Mouse (Mus musculus) forebrain, embryonic 11.5 days (tissue): ENCODE results near the gene Ppm1n. TPM values are rescaled to one million over a fixed set of nuclear protein-coding genes. Genes with fewer than 3 reads are reported as not detected.
A peak's percentile ranks its signal among the peaks of the same experiment; 100 is the strongest.

ENCODE experiments used
- ATAC-seq: fragments of 200-750 bp; cut with Nextera tagmentation; replicated peaks from 2 replicates; pipeline ENCODE4 v1.8.0; 2017; ENCODE audit warnings: moderate TSS enrichment; ENCODE audit not compliant: low FRiP score
- DNase-seq: peaks from one replicate; pipeline ENCODE4 v3.0.0-alpha.2; 2017; ENCODE audit warnings: low spot score
- H3K27ac ChIP-seq: fragments of 300-500 bp; sonication (generic); 2 replicates; pipeline ENCODE4 v1.5.1; 2014; ENCODE audit warnings: low read depth, low read length
- H3K27me3 ChIP-seq: fragments of 300-500 bp; sonication (generic); 2 replicates; pipeline ENCODE4 v1.6.1; 2014; ENCODE audit warnings: mild to moderate bottlenecking, low read length, mixed read lengths; ENCODE audit not compliant: control insufficient read depth, insufficient read depth
- H3K36me3 ChIP-seq: fragments of 300-500 bp; sonication (generic); 2 replicates; pipeline ENCODE4 v1.6.1; 2014; ENCODE audit warnings: mild to moderate bottlenecking, low read length, moderate library complexity, mixed read lengths; ENCODE audit not compliant: control insufficient read depth, insufficient read depth
- H3K4me1 ChIP-seq: fragments of 300-500 bp; sonication (generic); replicated peaks from 2 replicates; pipeline ENCODE4 v1.6.1; 2014; ENCODE audit warnings: low read length, mixed read lengths; ENCODE audit not compliant: control insufficient read depth, insufficient read depth
- H3K4me2 ChIP-seq: fragments of 300-500 bp; sonication (generic); 2 replicates; pipeline ENCODE4 v1.6.1; 2014; ENCODE audit warnings: low read depth, mild to moderate bottlenecking, low read length, moderate library complexity, mixed read lengths; ENCODE audit not compliant: severe bottlenecking
- H3K4me3 ChIP-seq: fragments of 300-500 bp; sonication (generic); 2 replicates; pipeline ENCODE4 v1.5.1; 2014; ENCODE audit warnings: low read depth, low read length
- H3K9ac ChIP-seq: fragments of 300-500 bp; sonication (generic); 2 replicates; pipeline ENCODE4 v1.6.1; 2014; ENCODE audit warnings: low read length
- H3K9me3 ChIP-seq: fragments of 300-500 bp; sonication (generic); 2 replicates; pipeline ENCODE4 v1.6.1; 2016; ENCODE audit warnings: low read length, mixed read lengths; ENCODE audit not compliant: control insufficient read depth
- WGBS: fragments of 180-500 bp; shearing (Covaris S2); extraction: QIAGEN DNeasy Blood & Tissue Kit; methylation state at CpG from one replicate; pipeline ENCODE4 v1.1.7; 2014; 5-methylcytosine and 5-hydroxymethylcytosine counted together
- polyA plus RNA-seq: library from polyadenylated mRNA; unstranded; fragments of >200 nt; fragmentation: Nextera tagmentation; extraction: Ambion mirVana; gene quantifications from 2 replicates; pipeline ENCODE4 v1.2.1, GENCODE M21; 2014

The Ppm1n gene
- polyA plus RNA-seq, 1 experiment from 2014 or later, result 0.44 TPM

GRCm38 (mm10) chr7:19304501-19305412, 24.9 kb upstream of the Ppm1n start:
- no peak overlapping the region for H3K27ac ChIP-seq
- H3K27me3 ChIP-seq, result peaks cover 53% of the 10 kb centered on the region
- DNase-seq, result no peak
- H3K36me3 ChIP-seq, result no peaks in the 10 kb centered on the region
- peak overlapping the region; percentile 36; the same call in 1 of the 2 replicates for H3K4me2 ChIP-seq
- no peaks in the 10 kb centered on the region for H3K9me3 ChIP-seq
- ATAC-seq, result no peak
- H3K4me1 ChIP-seq, result peaks cover 15% of the 10 kb centered on the region; the same call in 1 of the 2 replicates
- 1% methylated on average over 48 of the region's 48 CpGs for WGBS
- peak overlapping the region; percentile 13; the same call in 1 of the 2 replicates for H3K9ac ChIP-seq
- H3K4me3 ChIP-seq, result peak overlapping the region; percentile 19; the same call in 1 of the 2 replicates

GRCm38 (mm10) chr7:19303770-19304169, 23.9 kb upstream of the Ppm1n start:
- no peak overlapping the region for H3K9ac ChIP-seq
- peak overlapping the region; percentile 37; the same call in 1 of the 2 replicates for H3K4me2 ChIP-seq
- peaks cover 10% of the 10 kb centered on the region; the same call in 1 of the 2 replicates for H3K4me1 ChIP-seq
- H3K27ac ChIP-seq, result no peak overlapping the region
- peaks cover 53% of the 10 kb centered on the region for H3K27me3 ChIP-seq
- peak overlapping the region; percentile 19; the same call in 1 of the 2 replicates for H3K4me3 ChIP-seq
- no peaks in the 10 kb centered on the region for H3K9me3 ChIP-seq
- DNase-seq, result peak; percentile 93
- under 1% methylated on average over 16 of the region's 16 CpGs for WGBS
- H3K36me3 ChIP-seq, result no peaks in the 10 kb centered on the region
- ATAC-seq, result peak; percentile 25; the same call in 1 of the 2 replicates

GRCm38 (mm10) chr7:19303046-19303305, 23.1 kb upstream of the Ppm1n start:
- Histone ChIP-seq H3K4me2 (no peak overlapping the region), H3K4me3 (no peak overlapping the region), H3K27me3 (peaks cover 53% of the 10 kb centered on the region), H3K9ac (no peak overlapping the region), H3K4me1 (peaks cover 10% of the 10 kb centered on the region; the same call in 1 of the 2 replicates), H3K9me3 (no peaks in the 10 kb centered on the region), H3K27ac (no peak overlapping the region), H3K36me3 (no peaks in the 10 kb centered on the region)
- no peak for DNase-seq
- WGBS, result 70% methylated on average over 12 of the region's 12 CpGs
- no peak for ATAC-seq

- H3K27ac ChIP-seq, result no peak overlapping the region
- H3K9me3 ChIP-seq, result no peaks in the 10 kb centered on the region
- H3K4me2 ChIP-seq, result peak overlapping the region; percentile 46; the same call in 1 of the 2 replicates
- no peak overlapping the region for H3K9ac ChIP-seq
- 52% methylated on average over 13 of the region's 13 CpGs for WGBS
- ATAC-seq (no peak), DNase-seq (no peak)
- H3K4me1 ChIP-seq, result peaks cover 10% of the 10 kb centered on the region; the same call in 1 of the 2 replicates
- no peaks in the 10 kb centered on the region for H3K36me3 ChIP-seq
- no peak overlapping the region for H3K4me3 ChIP-seq
- peaks cover 53% of the 10 kb centered on the region for H3K27me3 ChIP-seq
These were observed 22.6 kb upstream of the Ppm1n start for GRCm38 (mm10) chr7:19302264-19303045.

- Histone ChIP-seq H3K27ac (no peak overlapping the region), H3K4me1 (peaks cover 10% of the 10 kb centered on the region; the same call in 1 of the 2 replicates), H3K9ac (no peak overlapping the region), H3K4me3 (peak overlapping the region; percentile 22; the same call in 1 of the 2 replicates), H3K4me2 (peak overlapping the region; percentile 46), H3K9me3 (no peaks in the 10 kb centered on the region), H3K36me3 (no peaks in the 10 kb centered on the region), H3K27me3 (peaks cover 45% of the 10 kb centered on the region)
- peak; percentile 56 for DNase-seq
- no peak for ATAC-seq
- WGBS, result 10% methylated on average over 16 of the region's 16 CpGs
These were observed 21.8 kb upstream of the Ppm1n start for GRCm38 (mm10) chr7:19301461-19302263.

GRCm38 (mm10) chr7:19300501-19301421, 20.9 kb upstream of the Ppm1n start:
- Histone ChIP-seq H3K4me3 (peak overlapping the region; percentile 33), H3K9ac (peak overlapping the region; percentile 16; the same call in 1 of the 2 replicates), H3K27ac (no peak overlapping the region), H3K4me2 (peak overlapping the region; percentile 46), H3K9me3 (no peaks in the 10 kb centered on the region), H3K27me3 (peaks cover 36% of the 10 kb centered on the region), H3K4me1 (peaks cover 10% of the 10 kb centered on the region; the same call in 1 of the 2 replicates), H3K36me3 (no peaks in the 10 kb centered on the region)
- DNase-seq, result peak; percentile 85
- ATAC-seq, result peak; percentile 82
- under 1% methylated on average over 29 of the region's 29 CpGs for WGBS

- peaks cover 6% of the 10 kb centered on the region; the same call in 1 of the 2 replicates for H3K4me1 ChIP-seq
- H3K4me2 ChIP-seq, result no peak overlapping the region
- no peak overlapping the region for H3K9ac ChIP-seq
- H3K4me3 ChIP-seq, result no peak overlapping the region
- 26% methylated on average over 3 of the region's 3 CpGs for WGBS
- no peaks in the 10 kb centered on the region for H3K9me3 ChIP-seq
- peaks cover 22% of the 10 kb centered on the region for H3K27me3 ChIP-seq
- H3K36me3 ChIP-seq, result no peaks in the 10 kb centered on the region
- no peak overlapping the region for H3K27ac ChIP-seq
- DNase-seq (peak; percentile 80), ATAC-seq (no peak)
These were observed 19.3 kb upstream of the Ppm1n start for GRCm38 (mm10) chr7:19299194-19299593.
